Mouse (Mus musculus) T-helper 17 cell (primary cell): ENCODE measurements around the gene Bend7.

Source experiments
- in situ Hi-C, 2 experiments: fragments of 300-600 bp; cut with MboI, MseI; formaldehyde crosslinking; loops; 1 replicate in 1 of 2; 2 replicates in 1 of 2; pipeline ENCODE4 v1.15.1; 2025; ENCODE audit warnings: high pct_unique_total_duplicates in 2 of 2

Bend7 gene

GRCm38 (mm10) chr2:4717769-4718661, at the start of gene Bend7:
Gene Bend7 (plus strand): TSS chr2:4717831.
- in situ Hi-C loops: no loop called here

GRCm38 (mm10) chr2:4668626-4669025, 49.0 kb upstream of the Bend7 start:
- in situ Hi-C loops: no loop called here

GRCm38 (mm10) chr2:4669701-4670100, 47.9 kb upstream of the Bend7 start:
- in situ Hi-C loops: no loop called here

GRCm38 (mm10) chr2:4671636-4672035, 46.0 kb upstream of the Bend7 start:
- in situ Hi-C loops: no loop called here

- in situ Hi-C loops: no loop called here
Observed at GRCm38 (mm10) chr2:4679886-4680285, 37.7 kb upstream of the Bend7 start.

- in situ Hi-C loops: no loop called here
Observed at GRCm38 (mm10) chr2:4711262-4711661, 6.4 kb upstream of the Bend7 start.

GRCm38 (mm10) chr2:4717081-4717768, 406 bp upstream of the Bend7 start:
- in situ Hi-C loops: no loop called here

GRCm38 (mm10) chr2:4723088-4723487, 5.5 kb downstream of the Bend7 start:
- in situ Hi-C loops: no loop called here

GRCm38 (mm10) chr2:4730161-4730560, 12.5 kb downstream of the Bend7 start:
- in situ Hi-C loops: no loop called here

- in situ Hi-C loops: no loop called here
Observed at GRCm38 (mm10) chr2:4733971-4734370, 16.3 kb downstream of the Bend7 start.

GRCm38 (mm10) chr2:4736095-4736797, 18.6 kb downstream of the Bend7 start:
- in situ Hi-C loops: no loop called here

- in situ Hi-C loops: no loop called here
Observed at GRCm38 (mm10) chr2:4736798-4737155, 19.1 kb downstream of the Bend7 start.

GRCm38 (mm10) chr2:4751918-4752317, 34.3 kb downstream of the Bend7 start:
- in situ Hi-C loops: no loop called here

GRCm38 (mm10) chr2:4755716-4756115, 38.1 kb downstream of the Bend7 start:
- in situ Hi-C loops: no loop called here

GRCm38 (mm10) chr2:4757218-4757617, 39.6 kb downstream of the Bend7 start:
- in situ Hi-C loops: no loop called here

GRCm38 (mm10) chr2:4760741-4761140, 43.1 kb downstream of the Bend7 start:
- in situ Hi-C loops: no loop called here

- in situ Hi-C loops: no loop called here
Observed at GRCm38 (mm10) chr2:4761906-4762305, 44.3 kb downstream of the Bend7 start.

GRCm38 (mm10) chr2:4764071-4764470, 46.4 kb downstream of the Bend7 start:
- in situ Hi-C loops: no loop called here

GRCm38 (mm10) chr2:4770376-4770775, 52.7 kb downstream of the Bend7 start:
- in situ Hi-C loops: no loop called here

- in situ Hi-C loops: no loop called here
Observed at GRCm38 (mm10) chr2:4773911-4774310, 56.3 kb downstream of the Bend7 start.

GRCm38 (mm10) chr2:4777291-4777690, 59.7 kb downstream of the Bend7 start:
- in situ Hi-C loops: no loop called here

GRCm38 (mm10) chr2:4781641-4782040, 64.0 kb downstream of the Bend7 start:
- in situ Hi-C loops: loop anchor here (5.0 kb wide), 2 partner anchors 54 to 71 kb away; no protein-coding TSS in a partner anchor
